Mouse (Mus musculus): ENCODE measurements around the gene Polr2l. TPM values are rescaled to one million over a fixed set of nuclear protein-coding genes. Genes with fewer than 3 reads are reported as not detected.

The Polr2l gene
- 20.8 and 21.1 TPM in 2 replicates for polyA plus RNA-seq (2012; rRNA removed)

GRCm38 (mm10) chr7:141475011-141475804 lies at the start of gene Polr2l, which contains the start of gene Tspan4:
Gene Polr2l, minus strand, starts transcription at chr7:141475132.
Gene Tspan4, plus strand, starts transcription at chr7:141475240.
- Histone ChIP-seq H3K27ac (ENCODE audit: control insufficient read depth, insufficient read depth, low read depth, low read length) (peak within 1 kb of the TSS; percentile 86), H3K4me1 (ENCODE audit: control insufficient read depth, insufficient read depth, low read length) (peaks cover 23% of the 10 kb centered on the region), H3K4me3 (ENCODE audit: control insufficient read depth, low read depth, low read length) (peak within 1 kb of the TSS; percentile 92), H3K27me3 (ENCODE audit: control insufficient read depth, insufficient read depth, low read length) (no peaks in the 10 kb centered on the region), H3K36me3 (ENCODE audit: control insufficient read depth, insufficient read depth, low read length) (no peaks in the 10 kb centered on the region; the same call in 1 of the 2 replicates)
- TF ChIP-seq CTCF (IDR thresholded peaks at IDR 0.05; ENCODE audit: control insufficient read depth, insufficient read depth, insufficient replicate concordance, low read depth, low read length) (no peak), POLR2A (IDR thresholded peaks at IDR 0.05; ENCODE audit: control insufficient read depth, low read depth, low read length) (peak; percentile 73)

- Histone ChIP-seq H3K4me3 (ENCODE audit: control insufficient read depth, low read depth, low read length) (no peak overlapping the region), H3K27ac (ENCODE audit: control insufficient read depth, insufficient read depth, low read depth, low read length) (no peak overlapping the region), H3K27me3 (ENCODE audit: control insufficient read depth, insufficient read depth, low read length) (no peaks in the 10 kb centered on the region), H3K4me1 (ENCODE audit: control insufficient read depth, insufficient read depth, low read length) (no peaks in the 10 kb centered on the region), H3K36me3 (ENCODE audit: control insufficient read depth, insufficient read depth, low read length) (peaks cover 2% of the 10 kb centered on the region; the same call in 1 of the 2 replicates)
- TF ChIP-seq CTCF (IDR thresholded peaks at IDR 0.05; ENCODE audit: control insufficient read depth, insufficient read depth, insufficient replicate concordance, low read depth, low read length) (no peak), POLR2A (IDR thresholded peaks at IDR 0.05; ENCODE audit: control insufficient read depth, low read depth, low read length) (no peak)
Observed at GRCm38 (mm10) chr7:141524271-141524670, 49.3 kb upstream of the Polr2l start.

- Histone ChIP-seq H3K36me3 (ENCODE audit: control insufficient read depth, insufficient read depth, low read length) (no peaks in the 10 kb centered on the region; the same call in 1 of the 2 replicates), H3K4me1 (ENCODE audit: control insufficient read depth, insufficient read depth, low read length) (no peaks in the 10 kb centered on the region), H3K4me3 (ENCODE audit: control insufficient read depth, low read depth, low read length) (no peak overlapping the region), H3K27ac (ENCODE audit: control insufficient read depth, insufficient read depth, low read depth, low read length) (no peak overlapping the region), H3K27me3 (ENCODE audit: control insufficient read depth, insufficient read depth, low read length) (no peaks in the 10 kb centered on the region)
- no peak for TF ChIP-seq CTCF (IDR thresholded peaks at IDR 0.05; ENCODE audit: control insufficient read depth, insufficient read depth, insufficient replicate concordance, low read depth, low read length)
- TF ChIP-seq POLR2A (IDR thresholded peaks at IDR 0.05; ENCODE audit: control insufficient read depth, low read depth, low read length) = no peak
Observed at GRCm38 (mm10) chr7:141523007-141523406, 48.1 kb upstream of the Polr2l start.

GRCm38 (mm10) chr7:141519795-141520194 lies 44.9 kb upstream of the Polr2l start:
- Histone ChIP-seq H3K27me3 (ENCODE audit: control insufficient read depth, insufficient read depth, low read length) (no peaks in the 10 kb centered on the region), H3K4me3 (ENCODE audit: control insufficient read depth, low read depth, low read length) (no peak overlapping the region), H3K4me1 (ENCODE audit: control insufficient read depth, insufficient read depth, low read length) (no peaks in the 10 kb centered on the region), H3K27ac (ENCODE audit: control insufficient read depth, insufficient read depth, low read depth, low read length) (no peak overlapping the region), H3K36me3 (ENCODE audit: control insufficient read depth, insufficient read depth, low read length) (no peaks in the 10 kb centered on the region)
- TF ChIP-seq CTCF (IDR thresholded peaks at IDR 0.05; ENCODE audit: control insufficient read depth, insufficient read depth, insufficient replicate concordance, low read depth, low read length) (no peak), POLR2A (IDR thresholded peaks at IDR 0.05; ENCODE audit: control insufficient read depth, low read depth, low read length) (no peak)

GRCm38 (mm10) chr7:141518926-141519325 lies 44.0 kb upstream of the Polr2l start:
- H3K27ac ChIP-seq (ENCODE audit: control insufficient read depth, insufficient read depth, low read depth, low read length) = no peak overlapping the region
- H3K27me3 ChIP-seq (ENCODE audit: control insufficient read depth, insufficient read depth, low read length) = no peaks in the 10 kb centered on the region
- no peaks in the 10 kb centered on the region for H3K36me3 ChIP-seq (ENCODE audit: control insufficient read depth, insufficient read depth, low read length)
- no peaks in the 10 kb centered on the region for H3K4me1 ChIP-seq (ENCODE audit: control insufficient read depth, insufficient read depth, low read length)
- TF ChIP-seq POLR2A (IDR thresholded peaks at IDR 0.05; ENCODE audit: control insufficient read depth, low read depth, low read length) (no peak), CTCF (IDR thresholded peaks at IDR 0.05; ENCODE audit: control insufficient read depth, insufficient read depth, insufficient replicate concordance, low read depth, low read length) (no peak)
- H3K4me3 ChIP-seq (ENCODE audit: control insufficient read depth, low read depth, low read length) = no peak overlapping the region

- no peak for TF ChIP-seq POLR2A (IDR thresholded peaks at IDR 0.05; ENCODE audit: control insufficient read depth, low read depth, low read length)
- TF ChIP-seq CTCF (IDR thresholded peaks at IDR 0.05; ENCODE audit: control insufficient read depth, insufficient read depth, insufficient replicate concordance, low read depth, low read length) = no peak
- H3K4me1 ChIP-seq (ENCODE audit: control insufficient read depth, insufficient read depth, low read length) = no peaks in the 10 kb centered on the region
- H3K36me3 ChIP-seq (ENCODE audit: control insufficient read depth, insufficient read depth, low read length) = no peaks in the 10 kb centered on the region; the same call in 1 of the 2 replicates
- no peak overlapping the region for H3K4me3 ChIP-seq (ENCODE audit: control insufficient read depth, low read depth, low read length)
- H3K27me3 ChIP-seq (ENCODE audit: control insufficient read depth, insufficient read depth, low read length) = no peaks in the 10 kb centered on the region
- no peak overlapping the region for H3K27ac ChIP-seq (ENCODE audit: control insufficient read depth, insufficient read depth, low read depth, low read length)
Observed at GRCm38 (mm10) chr7:141518296-141518695, 43.4 kb upstream of the Polr2l start.

GRCm38 (mm10) chr7:141517638-141518037 lies 42.7 kb upstream of the Polr2l start:
- TF ChIP-seq POLR2A (IDR thresholded peaks at IDR 0.05; ENCODE audit: control insufficient read depth, low read depth, low read length) (no peak), CTCF (IDR thresholded peaks at IDR 0.05; ENCODE audit: control insufficient read depth, insufficient read depth, insufficient replicate concordance, low read depth, low read length) (no peak)

More at GRCm38 (mm10) chr7:141517638-141518037, 42.7 kb upstream of the Polr2l start:
- Histone ChIP-seq H3K27ac (ENCODE audit: control insufficient read depth, insufficient read depth, low read depth, low read length) (no peak overlapping the region), H3K4me3 (ENCODE audit: control insufficient read depth, low read depth, low read length) (no peak overlapping the region), H3K4me1 (ENCODE audit: control insufficient read depth, insufficient read depth, low read length) (no peaks in the 10 kb centered on the region), H3K27me3 (ENCODE audit: control insufficient read depth, insufficient read depth, low read length) (no peaks in the 10 kb centered on the region), H3K36me3 (ENCODE audit: control insufficient read depth, insufficient read depth, low read length) (no peaks in the 10 kb centered on the region; the same call in 1 of the 2 replicates)
